Mouse (Mus musculus) liver, embryonic 16.5 days (tissue): ENCODE results near the gene Cabp1. TPM values are rescaled to one million over a fixed set of nuclear protein-coding genes. Genes with fewer than 3 reads are reported as not detected.

Experiments
- ATAC-seq: fragments of 200-750 bp; cut with Nextera tagmentation; 2 replicates; pipeline ENCODE4 v1.8.0; 2017; ENCODE audit warnings: low read depth, mild to moderate bottlenecking, moderate number of reproducible peaks, moderate library complexity
- H3K27ac ChIP-seq: fragments of 300-500 bp; sonication (generic); 2 replicates; pipeline ENCODE4 v1.5.1; 2014; ENCODE audit warnings: mild to moderate bottlenecking, low read length
- H3K27me3 ChIP-seq: fragments of 300-500 bp; sonication (generic); 2 replicates; pipeline ENCODE4 v1.6.1; 2014; ENCODE audit warnings: low read depth, low read length, mixed read lengths; ENCODE audit not compliant: control insufficient read depth, insufficient read depth
- H3K36me3 ChIP-seq: fragments of 300-500 bp; sonication (generic); 2 replicates; pipeline ENCODE4 v1.6.1; 2014; ENCODE audit warnings: mild to moderate bottlenecking; ENCODE audit not compliant: control insufficient read depth, insufficient read depth
- H3K4me1 ChIP-seq: fragments of 300-500 bp; sonication (generic); 2 replicates; pipeline ENCODE4 v1.6.1; 2014; ENCODE audit warnings: low read depth, low read length, mixed read lengths; ENCODE audit not compliant: control insufficient read depth
- H3K4me2 ChIP-seq: fragments of 300-500 bp; sonication (generic); 2 replicates; pipeline ENCODE4 v1.6.1; 2014; ENCODE audit warnings: low read depth, low read length, mixed read lengths
- H3K4me3 ChIP-seq: fragments of 300-500 bp; sonication (generic); 2 replicates; pipeline ENCODE4 v1.5.1; 2014; ENCODE audit warnings: low read depth, mild to moderate bottlenecking, low read length
- H3K9ac ChIP-seq: fragments of 300-500 bp; sonication (generic); 2 replicates; pipeline ENCODE4 v1.6.1; 2014; ENCODE audit warnings: low read depth, low read length
- H3K9me3 ChIP-seq: fragments of 300-500 bp; sonication (generic); replicated peaks from 2 replicates; pipeline ENCODE4 v1.6.1; 2016; ENCODE audit warnings: low read length; ENCODE audit not compliant: control insufficient read depth
- WGBS: fragments of 180-500 bp; shearing (Covaris S2); extraction: QIAGEN DNeasy Blood & Tissue Kit; methylation state at CpG from one replicate; pipeline ENCODE4 v1.1.7; 2014; ENCODE audit not compliant: insufficient replicate concordance; 5-methylcytosine and 5-hydroxymethylcytosine counted together
- polyA plus RNA-seq: library from polyadenylated mRNA; unstranded; fragments of >200 nt; fragmentation: Nextera tagmentation; extraction: Ambion mirVana; gene quantifications from 2 replicates; pipeline ENCODE4 v1.2.1, GENCODE M21; 2015

Cabp1 gene
- polyA plus RNA-seq, 1 experiment from 2014 or later = 0.13 TPM

- 74% methylated on average over 10 of the region's 10 CpGs for WGBS
- Histone ChIP-seq H3K4me2 (no peak overlapping the region), H3K9ac (no peak overlapping the region), H3K9me3 (no peaks in the 10 kb centered on the region), H3K4me3 (no peak overlapping the region), H3K36me3 (peaks cover 17% of the 10 kb centered on the region), H3K4me1 (no peaks in the 10 kb centered on the region), H3K27me3 (no peaks in the 10 kb centered on the region), H3K27ac (no peak overlapping the region)
- ATAC-seq = no peak
Measured at GRCm38 (mm10) chr5:115143552-115143951, 50.6 kb downstream of the Cabp1 start.

- H3K4me1 ChIP-seq = no peaks in the 10 kb centered on the region
- peaks cover 5% of the 10 kb centered on the region for H3K36me3 ChIP-seq
- H3K27me3 ChIP-seq = no peaks in the 10 kb centered on the region; the same call in 1 of the 2 replicates
- H3K27ac ChIP-seq = no peak overlapping the region
- no peak overlapping the region for H3K9ac ChIP-seq
- ATAC-seq = no peak
- H3K4me3 ChIP-seq = no peak overlapping the region
- WGBS = 79% methylated on average over 9 of the region's 9 CpGs
- H3K9me3 ChIP-seq = no peaks in the 10 kb centered on the region
- no peak overlapping the region for H3K4me2 ChIP-seq
Measured at GRCm38 (mm10) chr5:115142166-115142697, 51.9 kb downstream of the Cabp1 start.

- no peak for ATAC-seq
Measured at GRCm38 (mm10) chr5:115140726-115141125, 53.5 kb downstream of the Cabp1 start.

GRCm38 (mm10) chr5:115139124-115139523 lies 55.1 kb downstream of the Cabp1 start:
- Histone ChIP-seq H3K4me2 (no peak overlapping the region), H3K27ac (no peak overlapping the region), H3K9ac (no peak overlapping the region), H3K36me3 (no peaks in the 10 kb centered on the region), H3K27me3 (no peaks in the 10 kb centered on the region; the same call in none of the 2 replicates), H3K4me1 (peaks cover 2% of the 10 kb centered on the region; the same call in 1 of the 2 replicates), H3K9me3 (no peaks in the 10 kb centered on the region), H3K4me3 (no peak overlapping the region)
- WGBS = 60% methylated on average over 4 of the region's 4 CpGs
- ATAC-seq = no peak

More at GRCm38 (mm10) chr5:115140726-115141125, 53.5 kb downstream of the Cabp1 start:
- H3K4me3 ChIP-seq = no peak overlapping the region
- no peaks in the 10 kb centered on the region for H3K4me1 ChIP-seq
- H3K36me3 ChIP-seq = no peaks in the 10 kb centered on the region; the same call in 1 of the 2 replicates
- H3K9ac ChIP-seq = no peak overlapping the region
- H3K9me3 ChIP-seq = no peaks in the 10 kb centered on the region
- no peaks in the 10 kb centered on the region; the same call in none of the 2 replicates for H3K27me3 ChIP-seq
- H3K27ac ChIP-seq = no peak overlapping the region
- 49% methylated on average over 3 of the region's 3 CpGs for WGBS
- no peak overlapping the region for H3K4me2 ChIP-seq

GRCm38 (mm10) chr5:115134234-115135165 lies 59.7 kb downstream of the Cabp1 start, which contains the start of gene Unc119b:
Gene Unc119b (minus strand): TSS chr5:115134975.
- Histone ChIP-seq H3K4me3 (peak within 1 kb of the TSS; percentile 79), H3K27ac (peak within 1 kb of the TSS; percentile 14; the same call in 1 of the 2 replicates), H3K9me3 (no peaks in the 10 kb centered on the region), H3K27me3 (no peaks in the 10 kb centered on the region; the same call in none of the 2 replicates), H3K9ac (peak within 1 kb of the TSS; percentile 74), H3K36me3 (no peaks in the 10 kb centered on the region), H3K4me2 (peak within 1 kb of the TSS; percentile 93), H3K4me1 (peaks cover 8% of the 10 kb centered on the region)
- peak; percentile 95 for ATAC-seq
- WGBS = under 1% methylated on average over 72 of the region's 81 CpGs

- no peak for ATAC-seq
- peak overlapping the region; percentile 79 for H3K4me3 ChIP-seq
Measured at GRCm38 (mm10) chr5:115133358-115134066, 60.7 kb downstream of the Cabp1 start.

GRCm38 (mm10) chr5:115132465-115132864 lies 61.7 kb downstream of the Cabp1 start:
- Histone ChIP-seq H3K4me3 (no peak overlapping the region), H3K4me1 (peaks cover 8% of the 10 kb centered on the region), H3K27ac (no peak overlapping the region), H3K9me3 (no peaks in the 10 kb centered on the region), H3K36me3 (no peaks in the 10 kb centered on the region), H3K4me2 (no peak overlapping the region), H3K9ac (no peak overlapping the region), H3K27me3 (no peaks in the 10 kb centered on the region; the same call in 1 of the 2 replicates)
- 87% methylated on average over 8 of the region's 8 CpGs for WGBS
- no peak for ATAC-seq

More at GRCm38 (mm10) chr5:115133358-115134066, 60.7 kb downstream of the Cabp1 start:
- Histone ChIP-seq H3K9ac (no peak overlapping the region; the same call in 1 of the 2 replicates), H3K27ac (no peak overlapping the region), H3K9me3 (no peaks in the 10 kb centered on the region), H3K4me2 (peak overlapping the region; percentile 93), H3K36me3 (no peaks in the 10 kb centered on the region), H3K4me1 (peaks cover 8% of the 10 kb centered on the region), H3K27me3 (no peaks in the 10 kb centered on the region; the same call in none of the 2 replicates)
- 49% methylated on average over 6 of the region's 6 CpGs for WGBS

GRCm38 (mm10) chr5:115129328-115129727 lies 64.9 kb downstream of the Cabp1 start:
- peaks cover 8% of the 10 kb centered on the region for H3K4me1 ChIP-seq
- H3K9ac ChIP-seq = no peak overlapping the region
- no peaks in the 10 kb centered on the region for H3K36me3 ChIP-seq
- no peak overlapping the region for H3K4me3 ChIP-seq
- H3K27me3 ChIP-seq = no peaks in the 10 kb centered on the region
- no peak overlapping the region for H3K4me2 ChIP-seq
- H3K27ac ChIP-seq = no peak overlapping the region
- ATAC-seq = no peak
- 77% methylated on average over 6 of the region's 6 CpGs for WGBS
- no peaks in the 10 kb centered on the region for H3K9me3 ChIP-seq
